Mouse (Mus musculus) kidney, embryonic 15.5 days (tissue): ENCODE measurements around the gene Hadh. TPM values are rescaled to one million over a fixed set of nuclear protein-coding genes. Genes with fewer than 3 reads are reported as not detected.

Source experiments
- ATAC-seq: fragments of 200-750 bp; cut with Nextera tagmentation; replicated peaks from 2 replicates; pipeline ENCODE4 v1.8.0; 2017; ENCODE audit warnings: moderate TSS enrichment; ENCODE audit not compliant: low FRiP score
- H3K27ac ChIP-seq: fragments of 300-500 bp; sonication (generic); 2 replicates; pipeline ENCODE4 v1.5.1; 2015; ENCODE audit warnings: mild to moderate bottlenecking, inconsistent platforms
- H3K27me3 ChIP-seq: fragments of 300-500 bp; sonication (generic); 2 replicates; pipeline ENCODE4 v1.6.1; 2015; ENCODE audit warnings: inconsistent platforms
- H3K36me3 ChIP-seq: fragments of 300-500 bp; sonication (generic); 2 replicates; pipeline ENCODE4 v1.6.1; 2015; ENCODE audit warnings: inconsistent platforms
- H3K4me1 ChIP-seq: fragments of 300-500 bp; sonication (generic); 2 replicates; pipeline ENCODE4 v1.6.1; 2015; ENCODE audit warnings: inconsistent platforms
- H3K4me2 ChIP-seq: fragments of 300-500 bp; sonication (generic); 2 replicates; pipeline ENCODE4 v1.6.1; 2015; ENCODE audit warnings: moderate library complexity, mild to moderate bottlenecking, inconsistent platforms
- H3K4me3 ChIP-seq: fragments of 300-500 bp; sonication (generic); replicated peaks from 2 replicates; pipeline ENCODE4 v1.5.1; 2015; ENCODE audit warnings: mild to moderate bottlenecking, inconsistent platforms
- H3K9ac ChIP-seq: fragments of 300-500 bp; sonication (generic); 2 replicates; pipeline ENCODE4 v1.6.1; 2015; ENCODE audit warnings: mild to moderate bottlenecking, inconsistent platforms
- H3K9me3 ChIP-seq: fragments of 300-500 bp; sonication (generic); replicated peaks from 2 replicates; pipeline ENCODE4 v1.6.1; 2016; ENCODE audit warnings: inconsistent platforms
- WGBS: fragments of 180-500 bp; shearing (Covaris S2); methylation state at CpG from one replicate; pipeline ENCODE4 v1.1.7; 2015; ENCODE audit warnings: mixed read lengths; 5-methylcytosine and 5-hydroxymethylcytosine counted together
- polyA plus RNA-seq: library from polyadenylated mRNA; unstranded; fragments of >200 nt; fragmentation: Nextera tagmentation; extraction: Ambion mirVana; gene quantifications from 2 replicates; pipeline ENCODE4 v1.2.1, GENCODE M21; 2015

Gene Hadh
- polyA plus RNA-seq, 1 experiment from 2014 or later, result 130 TPM

DNA sequence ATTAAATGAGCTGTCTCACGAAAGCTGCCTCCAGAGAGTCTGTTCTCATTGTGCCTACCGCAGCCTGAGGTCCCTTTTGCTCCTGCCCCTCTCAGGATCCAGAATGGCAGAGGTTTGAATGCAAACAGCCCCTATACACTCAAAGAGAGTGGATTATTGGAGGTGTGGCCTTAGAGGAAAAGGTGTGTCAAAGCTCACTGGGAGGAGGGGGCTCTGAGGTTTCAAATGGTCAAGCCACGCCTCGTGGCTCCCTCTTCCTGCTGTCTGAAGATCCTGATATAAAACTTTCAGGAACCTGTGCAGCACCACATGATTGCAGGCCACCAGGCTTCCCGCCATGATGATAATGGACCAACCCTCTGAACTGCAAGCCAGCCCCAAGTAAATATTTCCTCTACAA is 24.1 kb downstream of the Hadh start:
- H3K27me3 ChIP-seq, result no peaks in the 10 kb centered on the region
- H3K4me1 ChIP-seq, result no peaks in the 10 kb centered on the region
- H3K4me3 ChIP-seq, result no peak overlapping the region
- no peak for ATAC-seq
- H3K27ac ChIP-seq, result no peak overlapping the region
- H3K9ac ChIP-seq, result no peak overlapping the region
- H3K9me3 ChIP-seq, result no peaks in the 10 kb centered on the region
- H3K4me2 ChIP-seq, result no peak overlapping the region
- H3K36me3 ChIP-seq, result peaks cover 58% of the 10 kb centered on the region
- 83% methylated on average over 5 of the region's 5 CpGs for WGBS

DNA sequence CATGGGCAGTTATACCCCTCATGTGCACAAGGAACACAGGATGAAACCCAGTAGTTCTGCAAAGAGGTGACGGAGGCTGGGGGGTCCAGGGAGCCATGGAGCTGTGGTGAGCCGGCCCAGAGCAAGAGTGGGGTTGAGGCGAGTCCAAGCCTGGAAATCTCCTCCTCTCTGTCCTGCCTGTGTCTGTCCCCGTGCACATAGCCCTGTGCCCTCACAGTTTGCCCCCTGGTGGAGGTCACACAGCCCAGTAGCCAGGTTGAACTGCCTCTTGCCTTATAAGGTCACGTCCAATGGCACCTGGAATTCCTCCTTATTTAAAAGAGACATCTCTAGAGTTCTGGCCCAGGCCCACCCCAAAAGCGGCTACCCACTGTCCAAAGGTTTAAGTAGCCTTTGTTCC is 24.5 kb downstream of the Hadh start:
- Histone ChIP-seq H3K36me3 (peaks cover 62% of the 10 kb centered on the region), H3K9ac (no peak overlapping the region), H3K4me1 (no peaks in the 10 kb centered on the region), H3K27me3 (no peaks in the 10 kb centered on the region), H3K27ac (no peak overlapping the region), H3K4me3 (no peak overlapping the region), H3K9me3 (no peaks in the 10 kb centered on the region), H3K4me2 (no peak overlapping the region)
- no peak for ATAC-seq
- WGBS, result 77% methylated on average over 6 of the region's 6 CpGs

DNA sequence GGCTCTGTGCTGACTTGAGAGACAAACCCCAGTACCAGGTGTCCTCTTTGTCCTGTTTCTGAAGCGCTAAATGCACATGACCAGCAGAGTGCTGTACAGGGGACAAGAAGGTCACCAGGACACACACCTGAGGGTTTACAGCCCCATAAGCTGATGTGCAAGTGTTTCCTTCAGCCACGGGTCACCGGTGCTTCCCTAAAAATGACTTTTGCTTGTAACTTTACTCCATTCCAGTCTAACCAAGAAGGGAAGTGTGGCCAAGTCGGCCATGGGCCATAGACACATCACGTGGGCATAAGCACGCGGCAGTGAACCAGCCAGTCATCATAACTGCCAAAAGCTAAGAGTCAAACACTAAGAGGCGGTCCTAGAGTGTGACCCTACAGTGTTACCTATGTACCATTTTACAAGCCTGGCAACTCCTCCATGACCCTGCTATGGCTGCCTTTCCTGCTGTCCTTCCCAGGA is 25.3 kb downstream of the Hadh start:
- Histone ChIP-seq H3K27ac (no peak overlapping the region), H3K36me3 (peaks cover 67% of the 10 kb centered on the region), H3K4me1 (no peaks in the 10 kb centered on the region), H3K4me3 (no peak overlapping the region), H3K4me2 (no peak overlapping the region), H3K9me3 (no peaks in the 10 kb centered on the region), H3K9ac (no peak overlapping the region), H3K27me3 (no peaks in the 10 kb centered on the region)
- 92% methylated on average over 8 of the region's 8 CpGs for WGBS
- peak; percentile 44; the same call in 1 of the 2 replicates for ATAC-seq

DNA sequence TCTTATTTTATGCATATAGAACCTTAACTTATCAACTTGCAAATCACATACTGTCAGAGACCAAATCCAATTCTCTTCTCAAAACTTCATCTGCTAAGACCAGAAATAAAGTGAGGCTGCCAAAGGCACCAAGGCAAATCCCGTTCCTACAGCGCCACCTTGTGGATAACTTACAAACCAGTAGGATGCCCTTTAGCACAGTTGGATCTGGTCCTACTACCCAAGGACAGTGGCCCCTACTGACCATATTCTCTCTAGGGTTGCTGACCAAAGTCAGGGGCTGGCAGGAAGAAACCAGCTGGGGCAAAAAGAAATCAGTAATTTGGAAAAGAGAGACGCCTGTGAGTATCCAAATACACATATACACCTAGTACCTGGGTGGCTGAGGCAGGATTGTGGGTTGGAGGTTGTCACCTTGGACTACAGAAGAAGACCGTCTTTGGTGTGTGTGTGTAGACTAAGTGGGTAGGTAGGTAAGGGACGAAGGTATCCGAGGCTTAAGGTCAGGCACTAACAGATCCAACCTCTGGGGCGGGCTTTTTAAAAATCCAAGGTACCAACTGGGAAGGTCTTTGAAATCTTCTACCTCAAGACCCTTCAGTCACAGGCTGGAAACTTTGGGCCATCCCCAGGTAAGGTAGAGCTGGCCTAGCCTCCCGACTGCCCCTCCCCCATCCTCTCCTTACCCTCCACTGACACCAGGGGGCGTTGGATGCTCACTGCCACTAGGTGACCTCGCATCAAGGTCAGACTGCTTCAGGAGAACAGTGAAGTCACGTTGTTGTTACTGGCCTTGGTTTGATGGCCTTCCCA is 25.9 kb downstream of the Hadh start:
- Histone ChIP-seq H3K4me3 (no peak overlapping the region), H3K9ac (no peak overlapping the region), H3K27me3 (no peaks in the 10 kb centered on the region), H3K36me3 (peaks cover 73% of the 10 kb centered on the region), H3K27ac (no peak overlapping the region), H3K4me2 (no peak overlapping the region), H3K9me3 (no peaks in the 10 kb centered on the region), H3K4me1 (no peaks in the 10 kb centered on the region)
- WGBS, result 55% methylated on average over 11 of the region's 11 CpGs
- ATAC-seq, result peak; percentile 38

DNA sequence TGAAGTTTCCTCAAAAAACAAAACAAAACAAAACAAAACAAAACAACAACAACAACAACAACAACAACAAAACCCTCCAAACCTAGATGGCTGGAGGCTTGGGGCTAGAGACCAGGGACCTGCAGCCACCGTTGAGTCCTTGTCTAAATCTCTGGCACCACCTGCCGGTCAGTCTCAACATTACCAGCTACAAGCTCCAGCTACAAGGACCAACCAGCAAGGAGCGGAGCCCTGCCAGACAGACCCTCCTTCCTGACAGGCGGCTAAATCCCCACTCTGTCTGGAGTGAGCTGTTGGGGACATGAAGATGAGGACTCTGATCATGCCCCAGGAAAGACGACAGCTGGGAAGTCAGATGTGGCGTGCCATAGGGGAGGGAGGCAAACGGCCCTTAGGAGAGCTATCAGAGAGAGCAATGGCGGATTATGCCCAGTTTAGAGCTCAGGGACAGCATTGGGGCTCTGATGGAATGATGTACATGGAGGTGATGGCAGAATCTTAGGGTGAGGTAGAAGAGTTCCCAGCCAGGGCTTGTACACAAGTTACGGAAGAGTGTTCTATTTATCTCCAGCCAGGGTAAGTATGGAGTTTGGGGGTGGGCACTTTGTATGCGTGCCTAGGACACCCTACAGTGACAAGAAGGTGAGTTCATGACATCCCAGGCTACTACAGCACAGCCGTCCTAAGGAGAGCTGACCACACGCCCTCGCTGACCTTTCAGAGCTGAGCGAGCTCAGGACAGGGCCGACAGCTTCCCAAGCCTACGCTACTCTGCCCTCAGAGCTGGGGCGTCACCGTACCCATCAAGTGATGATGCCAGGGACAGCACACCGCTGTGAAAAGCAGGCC is 33.9 kb downstream of the Hadh start:
- Histone ChIP-seq H3K9me3 (no peaks in the 10 kb centered on the region), H3K27me3 (no peaks in the 10 kb centered on the region), H3K27ac (no peak overlapping the region), H3K36me3 (peaks cover 52% of the 10 kb centered on the region), H3K4me3 (no peak overlapping the region), H3K9ac (no peak overlapping the region), H3K4me2 (no peak overlapping the region), H3K4me1 (no peaks in the 10 kb centered on the region)
- peak; percentile 64; the same call in 1 of the 2 replicates for ATAC-seq
- WGBS, result 59% methylated on average over 19 of the region's 19 CpGs

DNA sequence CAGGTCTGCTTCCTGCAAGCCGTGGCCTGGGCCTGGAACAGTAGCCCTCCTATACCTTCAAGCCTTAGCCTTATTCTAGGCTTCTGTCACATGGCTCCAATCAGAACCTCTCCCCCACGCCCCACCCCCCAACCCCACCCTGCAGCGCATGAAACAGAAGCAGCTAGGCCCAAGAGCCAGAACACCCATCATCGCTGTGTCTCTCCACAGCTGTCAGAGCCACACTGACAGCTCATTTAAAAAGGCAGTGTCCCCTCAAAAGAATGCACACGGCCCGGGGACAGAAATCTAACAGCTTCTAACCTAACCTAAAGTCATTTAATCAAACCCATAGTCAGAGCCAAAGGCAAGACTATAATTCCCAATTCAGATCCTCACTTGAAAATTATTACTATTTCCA is 34.8 kb downstream of the Hadh start:
- peaks cover 53% of the 10 kb centered on the region for H3K36me3 ChIP-seq
- no peak overlapping the region for H3K4me2 ChIP-seq
- ATAC-seq, result 0 out of 2 replicates have a peak, but pooled peaks have one; percentile 5
- H3K4me3 ChIP-seq, result no peak overlapping the region
- no peak overlapping the region for H3K27ac ChIP-seq
- no peak overlapping the region for H3K9ac ChIP-seq
- H3K4me1 ChIP-seq, result 0 out of 2 replicates have a peak, but pooled peaks cover 3% of the 10 kb centered on the region
- no peaks in the 10 kb centered on the region for H3K9me3 ChIP-seq
- WGBS, result 82% methylated on average over 6 of the region's 6 CpGs
- H3K27me3 ChIP-seq, result no peaks in the 10 kb centered on the region

DNA sequence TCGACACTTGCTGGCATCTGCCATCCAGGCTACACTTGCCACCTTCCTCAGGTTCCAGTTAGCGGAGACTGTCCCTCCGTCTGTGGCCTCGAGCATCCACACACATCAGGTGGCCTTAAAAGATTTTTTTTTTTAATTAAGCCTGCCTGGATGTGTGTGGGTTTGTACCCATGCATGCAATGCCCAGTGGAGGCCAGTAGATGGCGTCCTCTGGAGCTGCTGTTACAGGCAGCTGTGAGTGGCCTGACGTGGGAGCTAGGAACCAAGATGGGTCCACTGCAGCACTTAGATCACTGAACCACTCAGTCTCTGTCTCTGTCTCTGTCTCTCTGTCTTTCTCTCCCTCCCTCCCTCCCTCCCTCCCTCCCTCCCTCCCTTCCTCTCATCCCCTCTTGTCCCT is 43.8 kb downstream of the Hadh start:
- no peaks in the 10 kb centered on the region for H3K9me3 ChIP-seq
- no peaks in the 10 kb centered on the region for H3K27me3 ChIP-seq
- no peak overlapping the region for H3K4me2 ChIP-seq
- no peak overlapping the region for H3K4me3 ChIP-seq
- H3K9ac ChIP-seq, result no peak overlapping the region
- H3K27ac ChIP-seq, result no peak overlapping the region
- H3K36me3 ChIP-seq, result peaks cover 20% of the 10 kb centered on the region
- ATAC-seq, result no peak
- H3K4me1 ChIP-seq, result 0 out of 2 replicates have a peak, but pooled peaks cover 10% of the 10 kb centered on the region
- 78% methylated on average over 6 of the region's 6 CpGs for WGBS

DNA sequence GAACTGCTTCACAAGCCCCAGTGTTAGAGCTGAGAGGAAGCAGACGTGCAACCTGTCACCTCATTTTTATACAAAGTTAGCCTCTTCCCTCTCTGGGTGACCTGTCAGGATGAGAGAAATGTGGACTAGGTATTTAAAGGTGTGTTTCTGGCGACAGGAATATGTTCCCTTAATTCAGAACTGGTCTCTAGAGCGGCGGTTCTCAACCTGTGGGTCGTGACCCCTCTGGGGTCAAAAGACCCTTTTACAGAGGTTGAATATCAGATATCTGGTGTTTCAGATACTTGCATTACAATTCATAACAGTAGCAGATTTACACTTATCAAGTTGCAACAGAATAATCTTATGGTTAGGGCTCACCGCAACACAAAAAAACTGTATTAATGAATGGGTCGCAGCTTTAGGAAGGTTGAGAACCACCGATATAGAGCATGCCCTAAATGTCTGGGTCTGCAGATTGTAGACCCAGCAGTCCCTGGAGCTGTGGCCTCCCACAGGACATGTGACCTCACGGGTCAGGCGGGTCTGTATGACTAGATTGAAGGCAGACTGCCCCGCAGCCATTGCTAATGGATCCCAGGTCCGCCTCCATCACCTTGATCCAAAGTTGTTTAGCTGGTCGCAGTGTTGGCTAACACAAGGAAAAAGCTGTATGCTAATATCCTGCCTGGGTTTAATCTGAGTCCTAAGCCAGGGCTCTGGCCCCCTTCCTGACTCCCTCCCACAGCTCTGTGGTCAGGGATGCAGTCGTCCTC is 53.1 kb downstream of the Hadh start:
- ATAC-seq, result no peak

DNA sequence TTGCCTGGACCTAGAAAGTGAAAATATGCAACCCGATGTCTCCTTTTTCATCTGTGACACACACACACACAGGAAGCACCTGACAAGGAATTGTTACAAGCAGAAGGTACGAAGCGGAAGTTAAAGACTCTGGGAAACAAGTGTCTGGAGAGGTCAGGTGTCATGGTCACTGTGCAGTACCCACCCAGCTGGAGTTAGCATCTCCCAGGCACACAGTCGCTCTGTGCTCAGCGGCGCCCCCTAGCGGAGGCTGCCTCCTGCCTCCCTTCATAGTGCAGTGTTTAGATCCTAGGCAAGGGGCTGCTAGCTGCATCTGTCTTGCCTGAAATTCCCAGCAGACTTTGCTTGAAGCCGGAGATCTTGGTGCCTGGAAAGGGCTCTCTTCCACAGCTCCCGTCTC is 57.1 kb downstream of the Hadh start:
- 0 out of 2 replicates have a peak, but pooled peaks have one; percentile 52 for ATAC-seq
- 57% methylated on average over 9 of the region's 9 CpGs for whole genome bisulfite sequencing
- no peak overlapping the region for H3K4me2 ChIP-seq
- H3K9me3 ChIP-seq, result no peaks in the 10 kb centered on the region
- no peak overlapping the region for H3K4me3 ChIP-seq
- no peaks in the 10 kb centered on the region for H3K27me3 ChIP-seq
- H3K9ac ChIP-seq, result no peak overlapping the region
- no peak overlapping the region; the same call in 1 of the 2 replicates for H3K27ac ChIP-seq
- H3K36me3 ChIP-seq, result 0 out of 2 replicates have a peak, but pooled peaks cover 2% of the 10 kb centered on the region
- H3K4me1 ChIP-seq, result peaks cover 12% of the 10 kb centered on the region

More for the DNA sequence above, 53.1 kb downstream of the Hadh start:
- H3K9ac ChIP-seq, result no peak overlapping the region
- 78% methylated on average over 14 of the region's 14 CpGs for WGBS
- H3K36me3 ChIP-seq, result no peaks in the 10 kb centered on the region
- H3K9me3 ChIP-seq, result no peaks in the 10 kb centered on the region
- H3K27me3 ChIP-seq, result no peaks in the 10 kb centered on the region
- no peak overlapping the region for H3K27ac ChIP-seq
- H3K4me2 ChIP-seq, result no peak overlapping the region
- H3K4me1 ChIP-seq, result peaks cover 12% of the 10 kb centered on the region
- H3K4me3 ChIP-seq, result no peak overlapping the region

DNA sequence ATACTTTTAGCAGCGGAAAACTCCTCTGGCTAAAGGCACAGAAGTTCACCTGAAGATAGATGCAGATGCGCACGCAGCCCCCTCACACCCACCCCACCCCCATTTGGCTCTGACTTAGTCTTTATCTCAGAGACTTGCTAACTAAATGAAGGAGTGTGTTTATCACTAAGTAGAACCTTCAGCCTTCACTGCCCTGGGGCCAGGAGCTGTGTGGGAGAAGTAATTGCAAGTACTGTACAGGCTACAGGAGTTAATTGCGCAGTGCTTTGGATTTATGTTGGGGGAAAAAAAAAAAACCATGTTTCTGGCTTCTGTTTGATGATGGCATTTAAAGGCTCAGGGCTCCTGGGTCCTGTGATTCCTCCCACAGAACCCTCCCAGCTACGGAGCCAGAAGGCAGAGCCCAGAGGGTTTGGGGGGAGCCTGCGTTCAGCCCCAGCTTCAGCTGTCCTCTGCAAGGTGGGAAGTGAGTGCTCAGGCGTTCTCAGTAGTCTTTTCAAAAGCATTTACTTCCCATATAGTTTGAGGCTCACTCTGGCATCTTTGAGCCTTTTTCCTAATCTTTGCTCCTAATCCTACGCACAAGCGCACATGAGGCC is 57.7 kb downstream of the Hadh start:
- no peak overlapping the region for H3K4me2 ChIP-seq
- H3K9me3 ChIP-seq, result no peaks in the 10 kb centered on the region
- H3K4me3 ChIP-seq, result no peak overlapping the region
- H3K36me3 ChIP-seq, result 0 out of 2 replicates have a peak, but pooled peaks cover 2% of the 10 kb centered on the region
- peaks cover 12% of the 10 kb centered on the region for H3K4me1 ChIP-seq
- 45% methylated on average over 9 of the region's 9 CpGs for WGBS
- peak overlapping the region; percentile 54 for H3K27ac ChIP-seq
- ATAC-seq, result peak; percentile 29; the same call in 1 of the 2 replicates
- no peak overlapping the region for H3K9ac ChIP-seq
- H3K27me3 ChIP-seq, result no peaks in the 10 kb centered on the region

DNA sequence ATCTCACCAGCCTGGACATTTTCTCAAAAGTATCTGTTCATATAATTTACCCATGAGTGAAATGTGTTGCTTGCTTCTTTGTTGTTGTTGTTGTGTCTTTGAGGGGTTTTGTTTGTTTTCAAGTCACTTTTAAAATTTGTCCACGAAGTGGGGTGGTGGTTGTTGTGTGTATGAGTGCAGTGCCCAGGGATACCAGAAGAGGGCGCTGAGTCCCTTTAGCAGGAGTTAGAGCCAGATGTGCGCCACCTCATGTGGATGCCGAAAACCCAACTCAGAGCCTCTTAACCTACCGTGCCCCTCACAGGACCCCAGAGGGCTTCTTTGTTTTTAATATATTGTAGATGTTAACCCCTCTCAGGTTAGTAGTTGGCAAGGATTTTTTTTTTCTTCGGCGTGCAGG is 59.7 kb downstream of the Hadh start:
- Histone ChIP-seq H3K27ac (no peak overlapping the region), H3K9ac (no peak overlapping the region), H3K27me3 (no peaks in the 10 kb centered on the region), H3K9me3 (no peaks in the 10 kb centered on the region), H3K36me3 (0 out of 2 replicates have a peak, but pooled peaks cover 2% of the 10 kb centered on the region), H3K4me3 (no peak overlapping the region), H3K4me1 (peaks cover 12% of the 10 kb centered on the region), H3K4me2 (no peak overlapping the region)
- WGBS, result 86% methylated on average over 7 of the region's 7 CpGs
- no peak for ATAC-seq
